Comparison of ENCODE assay signal across 8 mouse cellular contexts in the genomic region with DNA sequence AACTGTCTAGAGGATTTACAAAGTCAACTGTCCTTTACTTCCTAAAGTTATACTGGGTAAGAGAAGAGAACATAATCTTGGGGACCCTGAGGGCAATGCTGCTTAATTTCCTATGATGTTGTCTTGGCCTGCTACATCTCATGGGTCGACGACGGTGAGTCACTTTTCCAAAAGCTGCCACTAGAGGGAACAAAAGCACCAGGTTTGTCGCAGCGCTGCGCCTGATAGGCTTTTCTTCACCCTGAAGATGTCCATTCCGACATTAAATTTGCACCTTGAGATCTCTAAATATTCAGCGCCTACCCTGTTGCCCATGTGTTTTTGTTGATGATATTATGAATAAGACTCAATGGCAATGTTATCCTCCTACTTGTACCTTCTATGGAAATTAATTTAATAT.
DNase-seq lines count a peak whose midpoint lies in the region; ATAC-seq and TF ChIP-seq lines count a peak whose summit lies in the region.

No protein-coding gene starts in this region.

- H3K27ac ChIP-seq in forebrain, postnatal 0 days (ENCODE audit: low read depth, low read length) = no peak overlapping the region
- no peak overlapping the region for H3K27ac ChIP-seq in hindbrain, embryonic 14.5 days
- no peak overlapping the region for H3K27ac ChIP-seq in midbrain, embryonic 11.5 days (ENCODE audit: low read depth, low read length)

- no peaks in the 10 kb centered on the region for H3K27me3 ChIP-seq in forebrain, postnatal 0 days (ENCODE audit: insufficient read depth, low read length)
- H3K27me3 ChIP-seq in hindbrain, embryonic 14.5 days (ENCODE audit: control insufficient read depth, insufficient read depth, low read length) = no peaks in the 10 kb centered on the region
- no peaks in the 10 kb centered on the region for H3K27me3 ChIP-seq in midbrain, embryonic 11.5 days (ENCODE audit: control insufficient read depth, insufficient read depth, low read length)
- H3K27me3 ChIP-seq in splenic B cell, adult 2 months (ENCODE audit: control insufficient read depth, insufficient read depth, low read length, poor library complexity, severe bottlenecking) = no peaks in the 10 kb centered on the region

- no peaks in the 10 kb centered on the region for H3K36me3 ChIP-seq in forebrain, postnatal 0 days (ENCODE audit: insufficient read depth)
- no peaks in the 10 kb centered on the region for H3K36me3 ChIP-seq in hindbrain, embryonic 14.5 days (replicated peaks; ENCODE audit: control insufficient read depth, insufficient read depth)
- no peaks in the 10 kb centered on the region for H3K36me3 ChIP-seq in midbrain, embryonic 11.5 days (ENCODE audit: control insufficient read depth, insufficient read depth, low read length)
- no peaks in the 10 kb centered on the region for H3K36me3 ChIP-seq in splenic B cell, adult 2 months (ENCODE audit: control insufficient read depth, insufficient read depth, low read length, poor library complexity, severe bottlenecking)

- H3K9ac ChIP-seq in forebrain, postnatal 0 days = no peak overlapping the region
- H3K9ac ChIP-seq in hindbrain, embryonic 14.5 days = no peak overlapping the region
- H3K9ac ChIP-seq in midbrain, embryonic 11.5 days (ENCODE audit: low read length) = no peak overlapping the region

- no peak overlapping the region for H3K4me2 ChIP-seq in forebrain, postnatal 0 days (ENCODE audit: low read depth)
- no peak overlapping the region for H3K4me2 ChIP-seq in hindbrain, embryonic 14.5 days (replicated peaks)
- H3K4me2 ChIP-seq in midbrain, embryonic 11.5 days = no peak overlapping the region

- DNase-seq in cerebellum, adult 18-20 months = peak; percentile 25 to 45
- DNase-seq in cerebellum, adult 11-12 months = no peak
- peak; percentile 11 for DNase-seq in c-Kit-positive CD71-positive TER-119-negative erythroid progenitor cells, embryonic 14.5 days (ENCODE audit: low read depth)
- DNase-seq in forebrain, postnatal 0 days = peak; percentile 86
- DNase-seq in hindbrain, embryonic 14.5 days (ENCODE audit: low spot score) = peak; percentile 92
- peak; percentile 79 to 81 for DNase-seq in left cerebral cortex, adult 18-20 months (ENCODE audit: low spot score in 2 of 2)
- DNase-seq in midbrain, embryonic 11.5 days (ENCODE audit: low spot score, missing footprints) = peak; percentile 97
- peak; percentile 43 for DNase-seq in splenic B cell, adult 2 months (ENCODE audit: low read depth, low spot score)

- peak; percentile 89 for TF ChIP-seq CTCF in forebrain, postnatal 0 days (IDR thresholded peaks at IDR 0.05; ENCODE audit: low read depth)

- no peak overlapping the region for H3K4me3 ChIP-seq in forebrain, postnatal 0 days (ENCODE audit: low read depth, low read length)
- no peak overlapping the region for H3K4me3 ChIP-seq in hindbrain, embryonic 14.5 days (replicated peaks; ENCODE audit: low read length)
- H3K4me3 ChIP-seq in midbrain, embryonic 11.5 days (ENCODE audit: low read depth, low read length) = no peak overlapping the region

- WGBS in forebrain, postnatal 0 days = 6% methylated on average over 8 of the region's 8 CpGs
- WGBS in hindbrain, embryonic 14.5 days = 7% methylated on average over 8 of the region's 8 CpGs
- 8% methylated on average over 8 of the region's 8 CpGs for WGBS in midbrain, embryonic 11.5 days

- no peaks in the 10 kb centered on the region for H3K9me3 ChIP-seq in forebrain, postnatal 0 days (ENCODE audit: low read length)
- H3K9me3 ChIP-seq in hindbrain, embryonic 14.5 days (ENCODE audit: control insufficient read depth, low read length) = no peaks in the 10 kb centered on the region
- no peaks in the 10 kb centered on the region for H3K9me3 ChIP-seq in midbrain, embryonic 11.5 days (ENCODE audit: control insufficient read depth, low read length)

- ATAC-seq in forebrain, postnatal 0 days = peak; percentile 76
- peak; percentile 81; the same call in 1 of the 2 replicates for ATAC-seq in hindbrain, embryonic 14.5 days (ENCODE audit: low FRiP score)
- peak; percentile 64; the same call in 1 of the 2 replicates for ATAC-seq in midbrain, embryonic 11.5 days (ENCODE audit: low FRiP score)

- H3K4me1 ChIP-seq in forebrain, postnatal 0 days (ENCODE audit: insufficient read depth) = no peaks in the 10 kb centered on the region
- no peaks in the 10 kb centered on the region for H3K4me1 ChIP-seq in hindbrain, embryonic 14.5 days (replicated peaks; ENCODE audit: control insufficient read depth, insufficient read depth, low read length)
- H3K4me1 ChIP-seq in midbrain, embryonic 11.5 days (ENCODE audit: control insufficient read depth, insufficient read depth, low read length) = no peaks in the 10 kb centered on the region
